Mouse (Mus musculus) CH12.LX (cell line): Measurements from ENCODE around the gene Dkk2. TPM values are rescaled to one million over a fixed set of nuclear protein-coding genes. Genes with fewer than 3 reads are reported as not detected.

Experiments used
- DNase-seq: peaks from one replicate; pipeline ENCODE4 v3.0.0-alpha.2; 2013; ENCODE audit errors: extremely low read depth
- H3K27ac ChIP-seq: 2 replicates; pipeline ENCODE4 v1.5.1; 2012; ENCODE audit warnings: low read depth, mild to moderate bottlenecking, control low read depth, moderate library complexity; ENCODE audit not compliant: insufficient read depth
- H3K27me3 ChIP-seq: replicated peaks from 2 replicates; pipeline ENCODE3; 2012; ENCODE audit warnings: inconsistent platforms
- H3K36me3 ChIP-seq, 2 experiments: replicated peaks in 1 of 2; 2 replicates each; pipeline versions ENCODE3 to v1.6.1; 2012; ENCODE audit warnings: inconsistent platforms in 1 of 2, low read length in 1 of 2, mild to moderate bottlenecking in 1 of 2, mixed read lengths in 1 of 2, moderate library complexity in 1 of 2; ENCODE audit not compliant: control insufficient read depth in 1 of 2, insufficient read depth in 1 of 2
- H3K4me1 ChIP-seq, 2 experiments: 2 replicates each; pipeline ENCODE4 v1.6.1; 2012; ENCODE audit warnings: inconsistent platforms in 1 of 2, moderate library complexity in 1 of 2; ENCODE audit not compliant: insufficient read depth in 2 of 2, control insufficient read depth in 1 of 2
- H3K4me2 ChIP-seq: 2 replicates; pipeline ENCODE4 v1.6.1; 2012; ENCODE audit warnings: low read depth, mild to moderate bottlenecking, control low read depth; ENCODE audit not compliant: poor library complexity, insufficient read depth, severe bottlenecking
- H3K4me3 ChIP-seq, 3 experiments: fragments of 150-350 bp in 1 of 3; sonication (generic) in 1 of 3; replicated peaks in 1 of 3; 2 replicates each; pipeline versions ENCODE3 to v1.5.1; 2011 to 2012; ENCODE audit warnings: low read depth in 2 of 3, low read length in 2 of 3, mild to moderate bottlenecking in 2 of 3, moderate library complexity in 2 of 3, control low read depth in 1 of 3, improper control_type of control experiment in 1 of 3, inconsistent platforms in 1 of 3, mixed read lengths in 1 of 3; ENCODE audit not compliant: poor library complexity in 1 of 3
- H3K79me2 ChIP-seq: replicated peaks from 2 replicates; pipeline ENCODE4 v1.6.1; 2012; ENCODE audit warnings: mild to moderate bottlenecking, moderate library complexity; ENCODE audit not compliant: control insufficient read depth, poor library complexity, insufficient read depth, severe bottlenecking; ENCODE audit errors: extremely low read depth
- H3K9ac ChIP-seq: 2 replicates; pipeline ENCODE4 v1.6.1; 2012; ENCODE audit warnings: low read depth, mild to moderate bottlenecking, control low read depth, moderate library complexity; ENCODE audit not compliant: insufficient read depth
- H3K9me3 ChIP-seq: replicated peaks from 2 replicates; pipeline ENCODE3; 2012; ENCODE audit warnings: low read length, inconsistent platforms, mixed read lengths
- BHLHE40 ChIP-seq: IDR thresholded peaks from 2 replicates; pipeline ENCODE4 v1.6.1; 2011; ENCODE audit warnings: mild to moderate bottlenecking, low read depth, low read length, improper control_type of control experiment
- CHD1 ChIP-seq: IDR thresholded peaks from 2 replicates; pipeline ENCODE4 v1.6.1; 2012; ENCODE audit warnings: low read depth, low read length, improper control_type of control experiment, inconsistent platforms
- CTCF ChIP-seq, 2 experiments: IDR thresholded peaks in 1 of 2; conservative IDR thresholded peaks in 1 of 2; 2 replicates each; pipeline ENCODE4 v1.5.1; 2011 to 2012; ENCODE audit warnings: low read depth in 2 of 2, low read length in 2 of 2, improper control_type of control experiment in 1 of 2, inconsistent platforms in 1 of 2, mild to moderate bottlenecking in 1 of 2, moderate library complexity in 1 of 2
- ELF1 ChIP-seq: IDR thresholded peaks from 2 replicates; pipeline ENCODE4 v1.6.1; 2014; ENCODE audit warnings: low read depth, mild to moderate bottlenecking, inconsistent platforms, low read length, improper control_type of control experiment
- ETS1 ChIP-seq: conservative IDR thresholded peaks from 2 replicates; pipeline ENCODE4 v1.6.1; 2012; ENCODE audit warnings: low read depth, mild to moderate bottlenecking, inconsistent platforms, low read length, improper control_type of control experiment, moderate library complexity
- GABPA ChIP-seq: IDR thresholded peaks from 2 replicates; pipeline ENCODE4 v1.6.1; 2012; ENCODE audit warnings: low read depth, low read length, improper control_type of control experiment, inconsistent platforms; ENCODE audit not compliant: insufficient replicate concordance
- HCFC1 ChIP-seq: IDR thresholded peaks from 2 replicates; pipeline ENCODE4 v1.6.1; 2012; ENCODE audit warnings: low read depth, mild to moderate bottlenecking, inconsistent platforms, low read length, improper control_type of control experiment
- IRF4 ChIP-seq: IDR thresholded peaks from 2 replicates; pipeline ENCODE4 v1.6.1; 2014; ENCODE audit warnings: low read depth, mild to moderate bottlenecking, inconsistent platforms, low read length, improper control_type of control experiment
- JUN ChIP-seq: IDR thresholded peaks from 2 replicates; pipeline ENCODE4 v1.6.1; 2011; ENCODE audit warnings: low read depth, mild to moderate bottlenecking, low read length, improper control_type of control experiment, moderate library complexity; ENCODE audit not compliant: insufficient read depth
- JUND ChIP-seq: conservative IDR thresholded peaks from 2 replicates; pipeline ENCODE4 v1.6.1; 2011; ENCODE audit warnings: low read depth, low read length, improper control_type of control experiment
- MXI1 ChIP-seq: IDR thresholded peaks from 2 replicates; pipeline ENCODE4 v1.6.1; 2011; ENCODE audit warnings: mild to moderate bottlenecking, low read depth, low read length, improper control_type of control experiment
- MYC ChIP-seq: IDR thresholded peaks from 2 replicates; pipeline ENCODE4 v1.6.1; 2011; ENCODE audit warnings: low read depth, mild to moderate bottlenecking, improper control_type of control experiment, low read length
- NELFE ChIP-seq: IDR thresholded peaks from 2 replicates; pipeline ENCODE4 v1.6.1; 2011; ENCODE audit warnings: low read depth, low read length, improper control_type of control experiment
- NRF1 ChIP-seq: IDR thresholded peaks from 2 replicates; pipeline ENCODE4 v1.6.1; 2014; ENCODE audit warnings: low read depth, mild to moderate bottlenecking, inconsistent platforms, low read length, improper control_type of control experiment, moderate library complexity
- PAX5 ChIP-seq: IDR thresholded peaks from 2 replicates; pipeline ENCODE4 v1.6.1; 2012; ENCODE audit warnings: low read length, inconsistent platforms, mixed read lengths
- POLR2A ChIP-seq: IDR thresholded peaks from 2 replicates; pipeline ENCODE4 v1.6.1; 2011; ENCODE audit warnings: low read depth, mild to moderate bottlenecking, improper control_type of control experiment, low read length
- POLR2AphosphoS2 ChIP-seq: IDR thresholded peaks from 2 replicates; pipeline ENCODE4 v1.6.1; 2011; ENCODE audit warnings: low read depth, low read length, improper control_type of control experiment
- SIN3A ChIP-seq: IDR thresholded peaks from 2 replicates; pipeline ENCODE4 v1.6.1; 2012; ENCODE audit warnings: low read length, improper control_type of control experiment, inconsistent platforms
- UBTF ChIP-seq: IDR thresholded peaks from 2 replicates; pipeline ENCODE4 v1.6.1; 2012; ENCODE audit warnings: low read depth, mild to moderate bottlenecking, inconsistent platforms, low read length, improper control_type of control experiment, moderate library complexity
- USF1 ChIP-seq: IDR thresholded peaks from 2 replicates; pipeline ENCODE4 v1.6.1; 2014; ENCODE audit warnings: low read depth, mild to moderate bottlenecking, inconsistent platforms, low read length, improper control_type of control experiment
- USF2 ChIP-seq: conservative IDR thresholded peaks from 2 replicates; pipeline ENCODE4 v1.6.1; 2011; ENCODE audit warnings: low read depth, low read length, improper control_type of control experiment
- ZC3H11A ChIP-seq: IDR thresholded peaks from 2 replicates; pipeline ENCODE4 v1.6.1; 2012; ENCODE audit warnings: low read depth, mild to moderate bottlenecking, inconsistent platforms, low read length, improper control_type of control experiment
- ZMIZ1 ChIP-seq: IDR thresholded peaks from 2 replicates; pipeline ENCODE4 v1.6.1; 2012; ENCODE audit warnings: low read depth, mild to moderate bottlenecking, inconsistent platforms, low read length, improper control_type of control experiment
- ZNF384 ChIP-seq: IDR thresholded peaks from 2 replicates; pipeline ENCODE4 v1.6.1; 2012; ENCODE audit warnings: low read depth, low read length, improper control_type of control experiment, inconsistent platforms
- dilution Hi-C: fragments of 300-500 bp; cut with MboI; formaldehyde crosslinking; loops from 2 replicates; pipeline ENCODE4 v1.14.3; 2020; ENCODE audit warnings: low sequenced_read_pairs; ENCODE audit not compliant: extremely low pct_unique_long_range_greater_than_20kb, extremely low pct_ligation_motif_present
- in situ Hi-C: fragments of 300-500 bp; cut with MboI; formaldehyde crosslinking; loops from 3 replicates; pipeline ENCODE4 v1.14.3; 2019; ENCODE audit warnings: low sequenced_read_pairs, low pct_ligation_motif_present, low pct_unique_long_range_greater_than_20kb, mixed read lengths
- polyA plus RNA-seq: library from polyadenylated mRNA; unstranded; fragments of >175 nt; gene quantifications from 2 replicates; pipeline ENCODE4 v1.2.1, GENCODE M21; 2012; ENCODE audit warnings: low read depth; ENCODE audit not compliant: insufficient read length
- total RNA-seq, 2 experiments: library from RNA; depleted of rRNA; stranded (reverse); fragments of 300-350 nt in 1 of 2; fragments of >200 nt in 1 of 2; gene quantifications; 2 replicates each; pipeline ENCODE4 v1.2.3; 2012 to 2014

The Dkk2 gene
- total and polyA plus RNA-seq, 3 experiments: not detected

GRCm38 (mm10) chr3:132141031-132141430 lies 55.9 kb downstream of the Dkk2 start:
- no peaks in the 10 kb centered on the region for H3K27me3 ChIP-seq
- no peak overlapping the region for H3K9ac ChIP-seq
- H3K4me2 ChIP-seq: no peak overlapping the region
- H3K9me3 ChIP-seq: no peaks in the 10 kb centered on the region
- no peaks in the 10 kb centered on the region for H3K36me3 ChIP-seq
- no peak for TF ChIP-seq NELFE
- no peak for TF ChIP-seq USF1
- TF ChIP-seq POLR2A: no peak
- TF ChIP-seq IRF4: no peak
- TF ChIP-seq ZC3H11A: no peak
- TF ChIP-seq NRF1: no peak
- TF ChIP-seq ZMIZ1: no peak
- TF ChIP-seq GABPA: no peak
- no peak for TF ChIP-seq ZNF384
- TF ChIP-seq MXI1: no peak
- no peak for TF ChIP-seq SIN3A
- TF ChIP-seq CHD1: no peak
- TF ChIP-seq USF2: no peak
- no peak for TF ChIP-seq JUND
- no peak for TF ChIP-seq UBTF
- H3K79me2 ChIP-seq: no peaks in the 10 kb centered on the region
- in situ Hi-C loops: no loop called here
- no peak overlapping the region for H3K4me3 ChIP-seq
- dilution Hi-C loops: no loop called here
- H3K4me1 ChIP-seq: no peaks in the 10 kb centered on the region
- DNase-seq: no peak
- H3K27ac ChIP-seq: no peak overlapping the region

GRCm38 (mm10) chr3:132149446-132150025 lies 64.4 kb downstream of the Dkk2 start:
- dilution Hi-C loops: no loop called here
- in situ Hi-C loops: no loop called here
- Histone ChIP-seq H3K79me2 (no peaks in the 10 kb centered on the region), H3K27me3 (no peaks in the 10 kb centered on the region), H3K9ac (no peak overlapping the region), H3K4me2 (no peak overlapping the region), H3K4me3 (no peak overlapping the region), H3K36me3 (no peaks in the 10 kb centered on the region), H3K27ac (no peak overlapping the region), H3K9me3 (no peaks in the 10 kb centered on the region), H3K4me1 (no peaks in the 10 kb centered on the region)
- TF ChIP-seq CTCF (conservative IDR thresholded peaks at IDR 0.05 in 1 of 2, IDR thresholded peaks at IDR 0.05 in 1 of 2; ENCODE audit: low read depth in 2 of 2, low read length in 2 of 2): no peak
- no peak for TF ChIP-seq MXI1
- no peak for TF ChIP-seq POLR2A
- no peak for TF ChIP-seq MYC
- no peak for TF ChIP-seq HCFC1
- no peak for TF ChIP-seq ETS1
- TF ChIP-seq ELF1: no peak
- no peak for TF ChIP-seq ZMIZ1
- TF ChIP-seq ZC3H11A: no peak
- no peak for TF ChIP-seq POLR2AphosphoS2
- TF ChIP-seq BHLHE40: no peak
- TF ChIP-seq JUN: no peak
- no peak for TF ChIP-seq PAX5
- no peak for TF ChIP-seq CHD1
- DNase-seq: no peak
